Mouse (Mus musculus) heart, adult 2 months (tissue): ENCODE data around the gene Fcamr.

Experiments used
- CTCF ChIP-seq: fragments of 200-600 bp; IDR thresholded peaks from 2 replicates; pipeline ENCODE4 v1.8.1; 2022; ENCODE audit warnings: antibody characterized with exemption, mild to moderate bottlenecking, moderate library complexity
- EP300 ChIP-seq: fragments of 200-500 bp; IDR thresholded peaks from 2 replicates; pipeline ENCODE4 v1.6.1; 2011; ENCODE audit warnings: low read depth, low read length, control low read depth; ENCODE audit not compliant: insufficient read depth
- POLR2A ChIP-seq: fragments of 200-500 bp; IDR thresholded peaks from 2 replicates; pipeline ENCODE4 v1.6.1; 2011; ENCODE audit warnings: mild to moderate bottlenecking, low read depth, low read length, control low read depth; ENCODE audit not compliant: insufficient read depth

DNA sequence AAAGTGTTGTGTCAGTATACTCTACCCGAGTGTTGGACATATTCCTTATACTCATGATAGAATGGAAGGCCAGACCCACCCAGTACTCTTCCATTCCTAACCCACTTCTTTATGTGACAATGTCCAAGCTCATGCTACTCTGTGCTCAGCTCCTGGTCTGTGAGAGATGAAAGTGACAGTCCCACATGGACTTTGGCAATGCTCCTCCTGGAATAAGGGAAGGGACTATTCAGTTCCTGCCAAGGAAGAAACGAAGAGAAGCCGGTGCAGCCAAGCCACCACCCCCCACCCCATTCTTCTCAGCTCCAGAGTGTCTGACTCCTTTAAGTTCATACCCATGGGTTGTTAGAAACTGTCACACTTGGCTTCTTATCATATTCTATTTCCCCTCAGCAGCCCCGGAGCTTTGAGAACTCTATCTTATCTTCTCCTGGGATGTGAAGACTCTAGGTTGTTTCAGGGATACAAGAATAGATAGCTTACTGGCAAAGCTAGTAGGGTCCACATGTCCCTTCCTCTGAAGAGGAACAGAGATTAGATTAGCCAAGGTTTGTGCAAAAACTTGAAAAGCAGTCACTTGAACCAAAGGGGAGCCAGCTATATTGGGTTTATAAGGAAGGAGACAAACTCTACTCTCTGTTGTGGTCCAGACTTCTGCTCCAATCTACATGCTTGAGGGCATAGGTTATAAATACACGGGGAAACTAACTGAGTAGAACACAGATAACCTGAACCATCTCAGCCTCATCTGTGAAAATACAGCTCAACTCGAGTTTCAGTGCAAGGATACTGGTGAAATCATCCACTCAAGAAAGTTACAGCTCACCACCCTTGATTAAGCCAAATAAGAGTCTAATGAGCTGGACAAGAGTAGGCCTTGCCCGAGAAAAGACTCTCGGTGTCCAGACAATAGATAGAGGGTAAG, 29.5 kb downstream of the Fcamr start:
- TF ChIP-seq CTCF = no peak
- TF ChIP-seq POLR2A = no peak
- TF ChIP-seq EP300 = no peak
